ENCODE assay signal across 8 mouse cellular contexts in genomic region chr4:82537279-82537967, GRCm38 (mm10).
DNase-seq lines count a peak whose midpoint lies in the region; ATAC-seq and TF ChIP-seq lines count a peak whose summit lies in the region.

No protein-coding gene starts in this region.

- H3K9me3 ChIP-seq in hindbrain, postnatal 0 days (ENCODE audit: low read length), result no peaks in the 10 kb centered on the region
- H3K9me3 ChIP-seq in limb, embryonic 15.5 days, result no peaks in the 10 kb centered on the region
- no peaks in the 10 kb centered on the region for H3K9me3 ChIP-seq in neural tube, embryonic 13.5 days

- H3K27me3 ChIP-seq in hindbrain, postnatal 0 days (ENCODE audit: insufficient read depth, low read length), result no peaks in the 10 kb centered on the region
- H3K27me3 ChIP-seq in limb, embryonic 15.5 days, result no peaks in the 10 kb centered on the region
- peaks cover 35% of the 10 kb centered on the region for H3K27me3 ChIP-seq in neural tube, embryonic 13.5 days

- H3K4me3 ChIP-seq in hindbrain, postnatal 0 days (ENCODE audit: low read length), result peak overlapping the region; percentile 34
- peak overlapping the region; percentile 41 for H3K4me3 ChIP-seq in limb, embryonic 15.5 days
- peak overlapping the region; percentile 36 for H3K4me3 ChIP-seq in neural tube, embryonic 13.5 days

- H3K4me1 ChIP-seq in hindbrain, postnatal 0 days (ENCODE audit: insufficient read depth, low read length), result peaks cover 9% of the 10 kb centered on the region; the same call in 1 of the 2 replicates
- peaks cover 61% of the 10 kb centered on the region for H3K4me1 ChIP-seq in limb, embryonic 15.5 days
- peaks cover 76% of the 10 kb centered on the region for H3K4me1 ChIP-seq in neural tube, embryonic 13.5 days (replicated peaks)

- peak overlapping the region; percentile 54 for H3K9ac ChIP-seq in hindbrain, postnatal 0 days (replicated peaks; ENCODE audit: low read length)
- peak overlapping the region; percentile 42 for H3K9ac ChIP-seq in limb, embryonic 15.5 days
- H3K9ac ChIP-seq in neural tube, embryonic 13.5 days, result peak overlapping the region; percentile 56

- ATAC-seq in hindbrain, postnatal 0 days, result no peak
- ATAC-seq in limb, embryonic 15.5 days (ENCODE audit: insufficient number of reproducible peaks, low FRiP score, low TSS enrichment, low read depth), result no peak
- no peak for ATAC-seq in neural tube, embryonic 13.5 days (ENCODE audit: low read depth)

- intact Hi-C loops in gastrocnemius, postnatal 14 days (cut with DNase I; ENCODE audit: low total_unique reads), result no loop called here

- H3K27ac ChIP-seq in hindbrain, postnatal 0 days, result peak overlapping the region; percentile 84
- H3K27ac ChIP-seq in limb, embryonic 15.5 days, result peak overlapping the region; percentile 79
- H3K27ac ChIP-seq in neural tube, embryonic 13.5 days (replicated peaks), result peak overlapping the region; percentile 47

- peak; percentile 47 to 56 for DNase-seq in frontal cortex, postnatal 36 days (ENCODE audit: low spot score in 2 of 2)
- no peak for DNase-seq in frontal cortex, adult 2 months (ENCODE audit: extremely low spot score in 1 of 2, low spot score in 1 of 2)
- DNase-seq in cerebellum, adult 8-10 months, result peak; percentile 63
- peak; percentile 35 for DNase-seq in gastrocnemius, postnatal 14 days
- DNase-seq in hindbrain, postnatal 0 days (ENCODE audit: low spot score), result peak; percentile 61
- no peak for DNase-seq in spleen, postnatal 4 days (ENCODE audit: low spot score in 2 of 2)

- H3K4me2 ChIP-seq in hindbrain, postnatal 0 days (ENCODE audit: low read depth, low read length), result peak overlapping the region; percentile 64
- H3K4me2 ChIP-seq in limb, embryonic 15.5 days, result peak overlapping the region; percentile 69
- H3K4me2 ChIP-seq in neural tube, embryonic 13.5 days, result peak overlapping the region; percentile 69

- WGBS in hindbrain, postnatal 0 days, result 1% methylated on average over 28 of the region's 28 CpGs
- 3% methylated on average over 28 of the region's 28 CpGs for WGBS in limb, embryonic 15.5 days
- 1% methylated on average over 28 of the region's 28 CpGs for WGBS in neural tube, embryonic 13.5 days

- no peak for TF ChIP-seq CTCF in hindbrain, postnatal 0 days (IDR thresholded peaks at IDR 0.05; ENCODE audit: low read depth)

- H3K36me3 ChIP-seq in hindbrain, postnatal 0 days (ENCODE audit: insufficient read depth, low read length), result no peaks in the 10 kb centered on the region
- H3K36me3 ChIP-seq in limb, embryonic 15.5 days, result no peaks in the 10 kb centered on the region
- H3K36me3 ChIP-seq in neural tube, embryonic 13.5 days, result no peaks in the 10 kb centered on the region

Comparison
In these comparisons a context has a peak if more than half of its experiments do, and no peak if none do; other contexts are left out.
1. DNase-seq: peak in frontal cortex, postnatal 36 days (2 of 2), cerebellum, adult 8-10 months (single experiment), gastrocnemius, postnatal 14 days (single experiment) and hindbrain, postnatal 0 days (single experiment); none in frontal cortex, adult 2 months (0 of 2) and spleen, postnatal 4 days (0 of 2).
2. Peak in every context shown above with its lines, with median percentiles within 50 percentile points of each other: H3K27ac ChIP-seq, H3K4me2 ChIP-seq, H3K4me3 ChIP-seq and H3K9ac ChIP-seq.